Mouse (Mus musculus) liver, embryonic 13.5 days (tissue): ENCODE results near the gene Grap2. TPM values are rescaled to one million over a fixed set of nuclear protein-coding genes. Genes with fewer than 3 reads are reported as not detected.

ENCODE experiments used
- ATAC-seq: fragments of 200-750 bp; cut with Nextera tagmentation; 2 replicates; pipeline ENCODE4 v1.8.0; 2017; ENCODE audit warnings: low read depth, mild to moderate bottlenecking, moderate number of reproducible peaks, moderate library complexity
- DNase-seq: peaks from one replicate; pipeline ENCODE4 v3.0.0; 2022
- H3K27ac ChIP-seq: fragments of 300-500 bp; sonication (generic); 2 replicates; pipeline ENCODE4 v1.5.1; 2015; ENCODE audit warnings: moderate library complexity, mild to moderate bottlenecking, inconsistent platforms
- H3K27me3 ChIP-seq: fragments of 300-500 bp; sonication (generic); 2 replicates; pipeline ENCODE4 v1.6.1; 2015; ENCODE audit warnings: mild to moderate bottlenecking, inconsistent platforms
- H3K36me3 ChIP-seq: fragments of 300-500 bp; sonication (generic); 2 replicates; pipeline ENCODE4 v1.6.1; 2015; ENCODE audit warnings: mild to moderate bottlenecking, inconsistent platforms
- H3K4me1 ChIP-seq: fragments of 300-500 bp; sonication (generic); replicated peaks from 2 replicates; pipeline ENCODE4 v1.6.1; 2015; ENCODE audit warnings: inconsistent platforms
- H3K4me2 ChIP-seq: fragments of 300-500 bp; sonication (generic); 2 replicates; pipeline ENCODE4 v1.6.1; 2015; ENCODE audit warnings: inconsistent platforms, mild to moderate bottlenecking, moderate library complexity
- H3K4me3 ChIP-seq: fragments of 300-500 bp; sonication (generic); replicated peaks from 2 replicates; pipeline ENCODE4 v1.5.1; 2015; ENCODE audit warnings: mild to moderate bottlenecking, inconsistent platforms
- H3K9ac ChIP-seq: fragments of 300-500 bp; sonication (generic); 2 replicates; pipeline ENCODE4 v1.6.1; 2015; ENCODE audit warnings: mild to moderate bottlenecking, inconsistent platforms
- H3K9me3 ChIP-seq: fragments of 300-500 bp; sonication (generic); replicated peaks from 2 replicates; pipeline ENCODE4 v1.6.1; 2016; ENCODE audit warnings: inconsistent platforms
- WGBS: fragments of 180-500 bp; shearing (Covaris S2); methylation state at CpG from one replicate; pipeline ENCODE4 v1.1.7; 2015; ENCODE audit not compliant: insufficient replicate concordance; 5-methylcytosine and 5-hydroxymethylcytosine counted together
- polyA plus RNA-seq: library from polyadenylated mRNA; unstranded; fragments of >200 nt; fragmentation: Nextera tagmentation; extraction: Ambion mirVana; gene quantifications from 2 replicates; pipeline ENCODE4 v1.2.1, GENCODE M21; 2015

Grap2 gene
- polyA plus RNA-seq, 1 experiment from 2014 or later = 31.6 TPM

- Histone ChIP-seq H3K4me2 (no peak overlapping the region), H3K36me3 (no peaks in the 10 kb centered on the region), H3K9ac (no peak overlapping the region), H3K4me3 (no peak overlapping the region), H3K27ac (no peak overlapping the region), H3K4me1 (peaks cover 10% of the 10 kb centered on the region), H3K27me3 (peaks cover 9% of the 10 kb centered on the region; the same call in 1 of the 2 replicates), H3K9me3 (no peaks in the 10 kb centered on the region)
- DNase-seq (no peak), ATAC-seq (no peak)
- 72% methylated on average over 6 of the region's 6 CpGs for WGBS
These were observed 31.6 kb downstream of the Grap2 start for GRCm38 (mm10) chr15:80604026-80604425.

- ATAC-seq (no peak), DNase-seq (no peak)
- WGBS = 62% methylated on average over 3 of the region's 3 CpGs
- Histone ChIP-seq H3K4me3 (no peak overlapping the region), H3K4me2 (no peak overlapping the region), H3K4me1 (peaks cover 20% of the 10 kb centered on the region), H3K27me3 (0 out of 2 replicates have a peak, but pooled peaks cover 2% of the 10 kb centered on the region), H3K9me3 (no peaks in the 10 kb centered on the region), H3K27ac (no peak overlapping the region), H3K36me3 (no peaks in the 10 kb centered on the region), H3K9ac (no peak overlapping the region)
These were observed 35.6 kb downstream of the Grap2 start for GRCm38 (mm10) chr15:80607970-80608369.

GRCm38 (mm10) chr15:80610335-80610734 is 37.9 kb downstream of the Grap2 start:
- Histone ChIP-seq H3K9ac (no peak overlapping the region), H3K27me3 (peaks cover 21% of the 10 kb centered on the region; the same call in 1 of the 2 replicates), H3K36me3 (no peaks in the 10 kb centered on the region), H3K4me1 (peaks cover 30% of the 10 kb centered on the region), H3K9me3 (no peaks in the 10 kb centered on the region), H3K27ac (no peak overlapping the region), H3K4me2 (no peak overlapping the region), H3K4me3 (no peak overlapping the region)
- ATAC-seq (peak; percentile 70), DNase-seq (no peak)
- WGBS = 32% methylated on average over 2 of the region's 2 CpGs

GRCm38 (mm10) chr15:80611478-80611877 is 39.1 kb downstream of the Grap2 start:
- H3K4me1 ChIP-seq = peaks cover 41% of the 10 kb centered on the region
- 67% methylated on average over 5 of the region's 5 CpGs for WGBS
- H3K9ac ChIP-seq = no peak overlapping the region
- no peak overlapping the region; the same call in 1 of the 2 replicates for H3K27ac ChIP-seq
- no peaks in the 10 kb centered on the region for H3K36me3 ChIP-seq
- no peak overlapping the region for H3K4me2 ChIP-seq
- no peak overlapping the region for H3K4me3 ChIP-seq
- DNase-seq = no peak
- H3K27me3 ChIP-seq = peaks cover 30% of the 10 kb centered on the region
- no peaks in the 10 kb centered on the region for H3K9me3 ChIP-seq
- ATAC-seq = no peak

- no peaks in the 10 kb centered on the region for H3K36me3 ChIP-seq
- H3K4me1 ChIP-seq = peaks cover 49% of the 10 kb centered on the region
- no peak overlapping the region for H3K4me3 ChIP-seq
- H3K9me3 ChIP-seq = no peaks in the 10 kb centered on the region
- ATAC-seq (no peak), DNase-seq (no peak)
- no peak overlapping the region for H3K27ac ChIP-seq
- no peak overlapping the region for H3K9ac ChIP-seq
- peaks cover 40% of the 10 kb centered on the region for H3K27me3 ChIP-seq
- whole genome bisulfite sequencing = 31% methylated on average over 5 of the region's 5 CpGs
- no peak overlapping the region for H3K4me2 ChIP-seq
These were observed 41.5 kb downstream of the Grap2 start for GRCm38 (mm10) chr15:80613904-80614303.

- Histone ChIP-seq H3K4me2 (no peak overlapping the region), H3K27ac (no peak overlapping the region), H3K27me3 (peaks cover 40% of the 10 kb centered on the region), H3K9ac (no peak overlapping the region), H3K4me1 (peaks cover 51% of the 10 kb centered on the region), H3K36me3 (no peaks in the 10 kb centered on the region), H3K4me3 (no peak overlapping the region), H3K9me3 (no peaks in the 10 kb centered on the region)
- WGBS = 43% methylated on average over 18 of the region's 18 CpGs
- DNase-seq (no peak), ATAC-seq (no peak)
These were observed 42.3 kb downstream of the Grap2 start for GRCm38 (mm10) chr15:80614500-80615289.

- DNase-seq = no peak
- Histone ChIP-seq H3K27ac (no peak overlapping the region), H3K4me2 (no peak overlapping the region), H3K9ac (no peak overlapping the region), H3K36me3 (no peaks in the 10 kb centered on the region), H3K9me3 (no peaks in the 10 kb centered on the region), H3K4me1 (peaks cover 51% of the 10 kb centered on the region), H3K27me3 (peaks cover 40% of the 10 kb centered on the region), H3K4me3 (no peak overlapping the region)
- 30% methylated on average over 2 of the region's 2 CpGs for WGBS
- no peak for ATAC-seq
These were observed 42.8 kb downstream of the Grap2 start for GRCm38 (mm10) chr15:80615290-80615570.

GRCm38 (mm10) chr15:80615636-80616383 is 43.4 kb downstream of the Grap2 start:
- Histone ChIP-seq H3K9me3 (no peaks in the 10 kb centered on the region), H3K4me3 (no peak overlapping the region), H3K27ac (no peak overlapping the region), H3K9ac (no peak overlapping the region), H3K27me3 (peaks cover 40% of the 10 kb centered on the region), H3K4me1 (peaks cover 50% of the 10 kb centered on the region), H3K4me2 (peak overlapping the region; percentile 19; the same call in 1 of the 2 replicates), H3K36me3 (no peaks in the 10 kb centered on the region)
- DNase-seq = no peak
- 0 out of 2 replicates have a peak, but pooled peaks have one; percentile 36 for ATAC-seq
- 9% methylated on average over 17 of the region's 17 CpGs for WGBS

GRCm38 (mm10) chr15:80617839-80618238 is 45.4 kb downstream of the Grap2 start:
- ATAC-seq = no peak
- Histone ChIP-seq H3K36me3 (no peaks in the 10 kb centered on the region), H3K27me3 (peaks cover 40% of the 10 kb centered on the region), H3K4me3 (no peak overlapping the region), H3K4me1 (peaks cover 62% of the 10 kb centered on the region), H3K27ac (no peak overlapping the region), H3K9me3 (no peaks in the 10 kb centered on the region), H3K9ac (no peak overlapping the region), H3K4me2 (no peak overlapping the region)
- WGBS = 31% methylated on average over 2 of the region's 2 CpGs
- DNase-seq = no peak

GRCm38 (mm10) chr15:80619166-80619565 is 46.8 kb downstream of the Grap2 start:
- Histone ChIP-seq H3K9ac (no peak overlapping the region), H3K4me2 (no peak overlapping the region), H3K27me3 (peaks cover 28% of the 10 kb centered on the region), H3K4me3 (no peak overlapping the region), H3K27ac (no peak overlapping the region), H3K4me1 (peaks cover 74% of the 10 kb centered on the region), H3K36me3 (no peaks in the 10 kb centered on the region), H3K9me3 (no peaks in the 10 kb centered on the region)
- no peak for DNase-seq
- ATAC-seq = no peak
- 80% methylated on average over 5 of the region's 5 CpGs for WGBS

GRCm38 (mm10) chr15:80619786-80620185 is 47.4 kb downstream of the Grap2 start:
- whole genome bisulfite sequencing = 20% methylated on average over 4 of the region's 4 CpGs
- Histone ChIP-seq H3K27ac (peak overlapping the region; percentile 16; the same call in 1 of the 2 replicates), H3K9me3 (no peaks in the 10 kb centered on the region), H3K36me3 (no peaks in the 10 kb centered on the region), H3K4me1 (peaks cover 74% of the 10 kb centered on the region), H3K9ac (no peak overlapping the region), H3K4me3 (no peak overlapping the region), H3K27me3 (peaks cover 22% of the 10 kb centered on the region), H3K4me2 (no peak overlapping the region)
- ATAC-seq (no peak), DNase-seq (no peak)
